Mouse (Mus musculus) intestine, postnatal 0 days (tissue): ENCODE results near the gene Slfn4. TPM values are rescaled to one million over a fixed set of nuclear protein-coding genes. Genes with fewer than 3 reads are reported as not detected.
A peak's percentile ranks its signal among the peaks of the same experiment; 100 is the strongest.
"Not testable (repeated sequence)": the region's sequence is repeated elsewhere in the genome, so short reads cannot be mapped to it uniquely, and the experiment has no call there.

Experiments
- ATAC-seq: fragments of 200-750 bp; cut with Nextera tagmentation; 2 replicates; pipeline ENCODE4 v1.8.0; 2017; ENCODE audit warnings: mild to moderate bottlenecking, moderate TSS enrichment, moderate library complexity
- H3K27ac ChIP-seq: fragments of 300-500 bp; sonication (generic); 2 replicates; pipeline ENCODE4 v1.5.1; 2014; ENCODE audit warnings: mild to moderate bottlenecking, low read depth, low read length, moderate library complexity
- H3K27me3 ChIP-seq: fragments of 300-500 bp; sonication (generic); replicated peaks from 2 replicates; pipeline ENCODE4 v1.6.1; 2014; ENCODE audit warnings: low read length, mixed read lengths; ENCODE audit not compliant: control insufficient read depth, insufficient read depth
- H3K36me3 ChIP-seq: fragments of 300-500 bp; sonication (generic); 2 replicates; pipeline ENCODE4 v1.6.1; 2014; ENCODE audit warnings: mild to moderate bottlenecking, moderate library complexity; ENCODE audit not compliant: control insufficient read depth, insufficient read depth
- H3K4me1 ChIP-seq: fragments of 300-500 bp; sonication (generic); replicated peaks from 2 replicates; pipeline ENCODE4 v1.6.1; 2014; ENCODE audit warnings: antibody characterized with exemption, low read length, mixed read lengths; ENCODE audit not compliant: control insufficient read depth, insufficient read depth
- H3K4me2 ChIP-seq: fragments of 300-500 bp; sonication (generic); replicated peaks from 2 replicates; pipeline ENCODE4 v1.6.1; 2014; ENCODE audit warnings: low read depth, mild to moderate bottlenecking, moderate library complexity
- H3K4me3 ChIP-seq: fragments of 300-500 bp; sonication (generic); 2 replicates; pipeline ENCODE4 v1.5.1; 2014; ENCODE audit warnings: low read depth, low read length
- H3K9ac ChIP-seq: fragments of 300-500 bp; sonication (generic); 2 replicates; pipeline ENCODE4 v1.6.1; 2014; ENCODE audit warnings: mild to moderate bottlenecking, low read depth, low read length
- H3K9me3 ChIP-seq: fragments of 300-500 bp; sonication (generic); 2 replicates; pipeline ENCODE4 v1.6.1; 2016; ENCODE audit warnings: mixed run types; ENCODE audit not compliant: control insufficient read depth
- CTCF ChIP-seq: sonication (generic); IDR thresholded peaks from 2 replicates; pipeline ENCODE4 v1.5.1; 2016; ENCODE audit warnings: low read depth, mild to moderate bottlenecking, control low read depth, antibody characterized with exemption, moderate library complexity
- WGBS: fragments of 180-500 bp; shearing (Covaris S2); extraction: QIAGEN DNeasy Blood & Tissue Kit; methylation state at CpG from one replicate; pipeline ENCODE4 v1.1.7; 2014; 5-methylcytosine and 5-hydroxymethylcytosine counted together
- polyA plus RNA-seq: library from polyadenylated mRNA; unstranded; fragments of >200 nt; fragmentation: Nextera tagmentation; extraction: Ambion mirVana; gene quantifications from 2 replicates; pipeline ENCODE4 v1.2.1, GENCODE M21; 2015

Gene Slfn4
- polyA plus RNA-seq, 1 experiment from 2014 or later = 1.3 TPM

DNA sequence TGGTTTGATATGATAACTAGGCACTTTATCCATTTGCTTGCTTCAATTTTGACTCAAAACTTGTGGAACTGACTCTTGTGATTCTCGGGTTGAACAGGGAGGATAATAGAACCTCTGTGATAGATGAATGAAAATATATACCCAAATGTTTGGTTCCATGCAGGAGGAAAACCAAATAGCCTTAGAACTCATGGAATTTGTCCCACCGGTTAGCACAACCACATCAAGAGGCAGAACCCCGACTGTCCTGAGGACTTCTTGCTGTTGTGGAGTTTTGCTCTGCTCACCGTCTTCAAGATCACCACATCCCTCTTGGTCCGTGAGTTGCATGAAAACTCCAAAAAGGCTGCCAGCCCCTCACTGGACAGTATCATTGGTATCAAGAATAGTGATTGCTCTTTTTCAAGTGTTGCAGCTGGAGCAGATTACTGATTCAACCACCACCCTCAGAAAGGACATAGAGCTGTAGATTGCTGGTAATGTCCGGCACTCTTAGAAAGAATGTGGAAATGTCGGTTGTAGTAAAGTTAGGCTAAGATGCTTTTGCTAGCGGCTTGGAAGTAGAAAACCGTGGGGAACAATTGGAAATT, 50.5 kb downstream of the Slfn4 start:
- no peak for TF ChIP-seq CTCF
- no peaks in the 10 kb centered on the region for H3K4me1 ChIP-seq
- no peaks in the 10 kb centered on the region for H3K9me3 ChIP-seq
- H3K4me3 ChIP-seq = no peak overlapping the region
- H3K27ac ChIP-seq = no peak overlapping the region
- H3K4me2 ChIP-seq = no peak overlapping the region
- H3K27me3 ChIP-seq = no peaks in the 10 kb centered on the region
- 85% methylated on average over 9 of the region's 9 CpGs for WGBS
- ATAC-seq = no peak
- no peaks in the 10 kb centered on the region for H3K36me3 ChIP-seq
- H3K9ac ChIP-seq = no peak overlapping the region

DNA sequence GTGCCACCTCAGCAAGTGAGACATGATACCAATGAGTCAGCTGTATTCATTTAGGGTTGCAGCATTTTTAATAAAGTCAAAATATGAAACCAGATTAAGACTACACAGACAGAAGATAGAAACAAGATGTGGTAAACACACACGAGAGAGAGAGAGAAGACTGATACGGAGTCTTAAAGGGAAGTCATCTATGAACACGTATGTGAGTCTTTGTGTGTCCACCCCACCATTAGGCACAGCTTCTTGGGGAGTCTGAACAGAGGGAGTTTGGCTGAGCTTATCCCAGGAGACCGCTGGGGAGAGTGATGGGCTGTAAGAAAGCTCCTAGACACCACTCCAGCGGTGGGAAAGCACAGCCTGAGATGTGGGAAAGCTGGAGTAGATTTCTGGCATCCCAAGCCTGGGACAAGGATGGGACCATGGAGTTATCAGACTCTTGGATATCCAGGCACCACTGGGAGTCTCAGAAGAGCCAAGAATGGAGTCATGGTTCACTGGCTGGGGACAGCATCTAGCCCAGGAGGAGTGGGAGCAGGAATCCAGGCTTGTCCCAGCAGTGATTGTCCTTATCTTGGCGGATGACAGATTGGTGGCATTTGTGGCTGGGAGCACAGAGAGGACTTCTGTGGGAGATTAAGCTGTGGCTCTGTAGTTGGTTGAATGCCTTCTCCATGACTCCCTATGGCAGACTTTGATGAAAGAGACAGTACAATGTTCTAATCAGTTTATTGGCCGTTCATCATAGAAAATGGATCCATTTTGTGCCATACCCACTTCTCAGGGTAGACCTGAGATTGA, 53.1 kb downstream of the Slfn4 start:
- no peak for TF ChIP-seq CTCF
- 83% methylated on average over 7 of the region's 7 CpGs for WGBS
- Histone ChIP-seq H3K4me2 (no peak overlapping the region), H3K9me3 (no peaks in the 10 kb centered on the region), H3K4me1 (no peaks in the 10 kb centered on the region), H3K36me3 (no peaks in the 10 kb centered on the region), H3K27me3 (no peaks in the 10 kb centered on the region), H3K27ac (no peak overlapping the region), H3K4me3 (no peak overlapping the region), H3K9ac (no peak overlapping the region)
- no peak for ATAC-seq

DNA sequence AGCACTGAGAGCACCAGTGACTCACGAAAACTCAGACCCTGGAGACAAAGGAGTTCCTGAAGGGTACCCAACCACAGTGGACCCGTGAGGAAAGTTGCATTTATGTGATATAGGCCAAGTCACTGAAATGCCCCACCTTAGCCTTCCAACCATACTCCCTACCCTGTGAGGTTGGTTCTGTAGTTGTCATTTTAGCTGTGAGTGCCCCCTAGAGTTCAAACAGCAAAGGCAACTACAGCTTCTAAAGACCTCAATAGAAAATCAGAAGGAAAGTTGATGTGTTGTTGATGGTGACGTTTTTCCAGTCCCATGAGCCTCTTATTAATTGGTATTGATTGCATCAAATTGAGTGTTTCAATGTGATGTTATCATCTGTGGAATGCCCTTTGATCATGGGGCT, 56.0 kb downstream of the Slfn4 start:
- WGBS = 68% methylated on average over 3 of the region's 3 CpGs

DNA sequence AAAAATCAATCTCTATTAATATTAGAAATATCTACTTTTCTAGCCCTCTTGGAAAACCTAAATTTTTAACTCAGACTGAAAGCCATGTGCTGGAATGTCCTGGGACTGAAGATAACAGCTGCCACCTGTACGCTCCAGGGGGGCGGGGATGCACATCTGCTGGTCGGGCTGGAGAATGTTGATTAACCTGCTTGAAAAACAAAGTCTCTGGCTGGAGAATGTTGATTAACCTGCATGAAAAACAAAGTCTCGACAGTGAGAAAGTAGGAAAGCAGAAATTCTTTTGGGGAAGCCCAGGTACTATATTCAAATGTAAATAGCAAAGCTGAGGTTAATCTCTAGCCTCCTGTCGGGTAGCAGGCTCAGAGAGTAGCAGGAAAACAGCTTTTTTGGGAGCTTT, 58.6 kb downstream of the Slfn4 start:
- not testable (repeated sequence) for H3K4me3 ChIP-seq, H3K4me1 ChIP-seq, H3K4me2 ChIP-seq, H3K9ac ChIP-seq, ATAC-seq, H3K27ac ChIP-seq, H3K9me3 ChIP-seq, H3K36me3 ChIP-seq, H3K27me3 ChIP-seq
- 35% methylated on average over 5 of the region's 5 CpGs for WGBS

More for the DNA sequence above, 56.0 kb downstream of the Slfn4 start:
- peak; percentile 55 for TF ChIP-seq CTCF
- Histone ChIP-seq H3K27me3 (no peaks in the 10 kb centered on the region), H3K4me1 (no peaks in the 10 kb centered on the region), H3K36me3 (no peaks in the 10 kb centered on the region), H3K9ac (no peak overlapping the region), H3K4me3 (no peak overlapping the region), H3K4me2 (no peak overlapping the region), H3K9me3 (no peaks in the 10 kb centered on the region), H3K27ac (no peak overlapping the region)
- no peak for ATAC-seq

DNA sequence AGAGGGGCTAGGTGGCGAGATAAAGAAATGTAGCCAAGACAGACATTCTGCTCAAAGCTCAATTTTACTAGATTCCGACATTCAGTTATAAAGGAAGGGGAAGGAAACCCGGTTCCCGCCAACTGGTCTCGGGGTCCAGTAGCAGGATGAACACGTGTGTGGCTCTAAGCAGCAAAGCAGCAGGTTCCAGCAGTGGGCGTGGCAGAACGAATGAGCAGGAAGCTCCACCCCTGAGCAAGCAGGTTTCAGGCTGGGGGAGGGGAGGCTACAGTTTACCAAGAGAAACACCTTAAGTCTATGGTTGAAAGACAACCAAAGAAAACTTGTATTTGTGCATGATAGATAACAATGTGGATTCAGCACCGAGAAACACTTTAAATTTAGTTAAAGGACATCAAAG, 62.4 kb downstream of the Slfn4 start:
- H3K27me3 ChIP-seq, H3K4me2 ChIP-seq, H3K4me1 ChIP-seq, H3K27ac ChIP-seq, H3K9ac ChIP-seq, H3K36me3 ChIP-seq, H3K4me3 ChIP-seq, ATAC-seq, H3K9me3 ChIP-seq: not testable (repeated sequence)
- 70% methylated on average over 9 of the region's 9 CpGs for WGBS

DNA sequence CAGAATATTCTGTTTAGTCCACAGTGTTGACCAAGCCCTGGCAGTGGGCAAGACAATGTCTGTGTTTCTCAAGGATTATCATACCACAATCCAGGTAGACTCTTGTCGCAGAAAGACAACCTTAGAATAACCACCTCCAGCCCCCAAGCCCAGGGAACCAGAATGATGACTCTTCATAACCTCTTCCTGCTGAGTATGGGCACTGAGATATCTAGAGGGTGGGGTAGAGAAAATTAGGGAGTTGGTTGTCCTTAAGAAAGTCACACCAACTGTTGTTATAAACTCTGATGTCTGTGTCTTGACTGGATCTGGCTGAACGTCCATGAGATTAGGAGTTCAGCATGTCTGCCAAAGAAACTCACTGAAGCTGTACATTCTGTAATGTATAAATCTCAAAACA, 63.4 kb downstream of the Slfn4 start:
- no peak for ATAC-seq
- no peaks in the 10 kb centered on the region for H3K27me3 ChIP-seq
- H3K4me3 ChIP-seq = no peak overlapping the region
- no peaks in the 10 kb centered on the region for H3K9me3 ChIP-seq
- no peak for TF ChIP-seq CTCF
- no peaks in the 10 kb centered on the region for H3K36me3 ChIP-seq
- WGBS = 82% methylated on average over 2 of the region's 2 CpGs
- no peaks in the 10 kb centered on the region for H3K4me1 ChIP-seq
- H3K27ac ChIP-seq = no peak overlapping the region
- no peak overlapping the region for H3K9ac ChIP-seq
- H3K4me2 ChIP-seq = no peak overlapping the region
